In the genomic region with DNA sequence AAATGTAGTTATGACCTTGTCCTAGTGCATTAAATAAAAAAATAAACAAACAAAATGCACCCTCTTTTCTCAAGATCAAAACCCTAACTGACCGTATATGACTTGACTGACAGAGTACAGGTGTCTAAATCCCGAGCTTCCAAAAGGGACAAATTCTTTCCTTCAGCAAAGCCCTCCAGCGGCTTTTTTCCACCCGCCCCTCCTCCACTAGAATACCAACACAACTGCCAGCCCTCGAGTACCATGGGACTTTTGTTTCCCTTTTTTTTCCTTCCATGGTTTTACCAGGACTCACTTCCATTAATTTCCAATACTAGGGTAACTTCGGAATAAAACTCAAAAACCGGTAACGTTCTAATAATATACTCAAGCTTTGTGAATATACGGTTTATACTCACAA, we compare ENCODE assay signal across 8 mouse cellular contexts. TPM values are rescaled to one million over a fixed set of nuclear protein-coding genes. Genes with fewer than 3 reads are reported as not detected.
A peak's percentile ranks its signal among the peaks of the same experiment; 100 is the strongest.
DNase-seq lines count a peak whose midpoint lies in the region; ATAC-seq and TF ChIP-seq lines count a peak whose summit lies in the region.

No protein-coding gene starts in this region.

- H3K27me3 ChIP-seq in neural tube, embryonic 11.5 days (ENCODE audit: control insufficient read depth, insufficient read depth, low read length): no peaks in the 10 kb centered on the region
- no peaks in the 10 kb centered on the region for H3K27me3 ChIP-seq in forebrain, embryonic 11.5 days (ENCODE audit: control insufficient read depth, insufficient read depth, low read length)
- H3K27me3 ChIP-seq in kidney, postnatal 0 days (ENCODE audit: insufficient read depth, low read length): no peaks in the 10 kb centered on the region
- no peaks in the 10 kb centered on the region for H3K27me3 ChIP-seq in midbrain, embryonic 11.5 days (ENCODE audit: control insufficient read depth, insufficient read depth, low read length)

- no peak overlapping the region for H3K27ac ChIP-seq in neural tube, embryonic 11.5 days (ENCODE audit: low read depth, low read length)
- H3K27ac ChIP-seq in forebrain, embryonic 11.5 days (ENCODE audit: low read depth, low read length): no peak overlapping the region
- H3K27ac ChIP-seq in kidney, postnatal 0 days: no peak overlapping the region
- no peak overlapping the region for H3K27ac ChIP-seq in midbrain, embryonic 11.5 days (ENCODE audit: low read depth, low read length)

- ATAC-seq in neural tube, embryonic 11.5 days (ENCODE audit: insufficient read depth, low FRiP score, low TSS enrichment): no peak
- no peak for ATAC-seq in forebrain, embryonic 11.5 days (replicated peaks; ENCODE audit: low FRiP score)
- no peak for ATAC-seq in kidney, postnatal 0 days (replicated peaks; ENCODE audit: low FRiP score, low read depth)
- ATAC-seq in midbrain, embryonic 11.5 days (ENCODE audit: low FRiP score): no peak

- peak; percentile 34 for DNase-seq in neural tube, embryonic 11.5 days (ENCODE audit: low spot score)
- no peak for DNase-seq in neural tube, embryonic 10.5 days (ENCODE audit: extremely low spot score, low spot score)
- peak; percentile 61 for DNase-seq in forebrain, embryonic 11.5 days (ENCODE audit: low spot score)
- DNase-seq in kidney, postnatal 0 days (ENCODE audit: low spot score): peak; percentile 45
- peak; percentile 91 for DNase-seq in midbrain, embryonic 11.5 days (ENCODE audit: low spot score, missing footprints)
- no peak for DNase-seq in thymus, postnatal 0 days (ENCODE audit: low spot score)
- no peak for DNase-seq in natural killer cell, adult 2 months (ENCODE audit: low spot score in 2 of 2)
- no peak for DNase-seq in thymus, postnatal 14 days

- H3K4me2 ChIP-seq in neural tube, embryonic 11.5 days (ENCODE audit: low read depth): peak overlapping the region; percentile 70
- peak overlapping the region; percentile 78 for H3K4me2 ChIP-seq in forebrain, embryonic 11.5 days (ENCODE audit: low read depth, low read length, severe bottlenecking)
- H3K4me2 ChIP-seq in kidney, postnatal 0 days (ENCODE audit: low read length): peak overlapping the region; percentile 69
- peak overlapping the region; percentile 77 for H3K4me2 ChIP-seq in midbrain, embryonic 11.5 days

- H3K9ac ChIP-seq in neural tube, embryonic 11.5 days (ENCODE audit: low read length): peak overlapping the region; percentile 99
- peak overlapping the region; percentile 99 for H3K9ac ChIP-seq in forebrain, embryonic 11.5 days (ENCODE audit: low read length)
- peak overlapping the region; percentile 90; the same call in 1 of the 2 replicates for H3K9ac ChIP-seq in kidney, postnatal 0 days (ENCODE audit: low read depth, low read length)
- H3K9ac ChIP-seq in midbrain, embryonic 11.5 days (ENCODE audit: low read length): peak overlapping the region; percentile 96

- H3K4me3 ChIP-seq in neural tube, embryonic 11.5 days (ENCODE audit: low read depth, low read length): peak overlapping the region; percentile 100
- peak overlapping the region; percentile 100 for H3K4me3 ChIP-seq in forebrain, embryonic 11.5 days (ENCODE audit: low read depth, low read length)
- H3K4me3 ChIP-seq in kidney, postnatal 0 days (replicated peaks; ENCODE audit: low read depth, low read length): peak overlapping the region; percentile 82
- peak overlapping the region; percentile 100 for H3K4me3 ChIP-seq in midbrain, embryonic 11.5 days (ENCODE audit: low read depth, low read length)

- no peak for TF ChIP-seq CTCF in kidney, postnatal 0 days (IDR thresholded peaks at IDR 0.05; ENCODE audit: low read depth)

- 2% methylated on average over 9 of the region's 9 CpGs for WGBS in neural tube, embryonic 11.5 days
- under 1% methylated on average over 9 of the region's 9 CpGs for WGBS in forebrain, embryonic 11.5 days
- WGBS in kidney, postnatal 0 days: under 1% methylated on average over 9 of the region's 9 CpGs
- WGBS in midbrain, embryonic 11.5 days: under 1% methylated on average over 9 of the region's 9 CpGs

- H3K4me1 ChIP-seq in neural tube, embryonic 11.5 days (ENCODE audit: control insufficient read depth, insufficient read depth, low read length): peaks cover 17% of the 10 kb centered on the region
- peaks cover 6% of the 10 kb centered on the region for H3K4me1 ChIP-seq in forebrain, embryonic 11.5 days (replicated peaks; ENCODE audit: control insufficient read depth, insufficient read depth, low read length)
- H3K4me1 ChIP-seq in kidney, postnatal 0 days (replicated peaks; ENCODE audit: insufficient read depth, low read length): peaks cover 11% of the 10 kb centered on the region
- H3K4me1 ChIP-seq in midbrain, embryonic 11.5 days (ENCODE audit: control insufficient read depth, insufficient read depth, low read length): peaks cover 11% of the 10 kb centered on the region

- no peaks in the 10 kb centered on the region for H3K9me3 ChIP-seq in neural tube, embryonic 11.5 days (ENCODE audit: control insufficient read depth, low read length)
- no peaks in the 10 kb centered on the region for H3K9me3 ChIP-seq in forebrain, embryonic 11.5 days (ENCODE audit: control insufficient read depth, low read length)
- H3K9me3 ChIP-seq in kidney, postnatal 0 days (replicated peaks; ENCODE audit: low read length): no peaks in the 10 kb centered on the region
- no peaks in the 10 kb centered on the region for H3K9me3 ChIP-seq in midbrain, embryonic 11.5 days (ENCODE audit: control insufficient read depth, low read length)

- H3K36me3 ChIP-seq in neural tube, embryonic 11.5 days (ENCODE audit: control insufficient read depth, insufficient read depth, low read length): no peaks in the 10 kb centered on the region
- H3K36me3 ChIP-seq in forebrain, embryonic 11.5 days (ENCODE audit: control insufficient read depth, insufficient read depth, low read length): no peaks in the 10 kb centered on the region
- H3K36me3 ChIP-seq in kidney, postnatal 0 days (ENCODE audit: insufficient read depth, low read length): no peaks in the 10 kb centered on the region
- no peaks in the 10 kb centered on the region for H3K36me3 ChIP-seq in midbrain, embryonic 11.5 days (ENCODE audit: control insufficient read depth, insufficient read depth, low read length)

RNA-seq across cellular contexts. Expression of a gene that starts 1.4 kb away (rescaled TPM):
- 50.0 and 54.7 TPM in 2 replicates for polyA plus RNA-seq in neural tube, embryonic 11.5 days (2014; fragmentation: Nextera tagmentation; extraction: Ambion mirVana)
- polyA plus RNA-seq in forebrain, embryonic 11.5 days (2014; fragmentation: Nextera tagmentation; extraction: Ambion mirVana): 64.4 and 68.5 TPM in 2 replicates
- 60.9 and 69.0 TPM in 2 replicates for polyA plus RNA-seq in kidney, postnatal 0 days (2015; fragmentation: Nextera tagmentation; extraction: Ambion mirVana)
- polyA plus RNA-seq in midbrain, embryonic 11.5 days (2014; fragmentation: Nextera tagmentation; extraction: Ambion mirVana): 57.6 and 61.2 TPM in 2 replicates
- polyA plus RNA-seq in thymus, postnatal 0 days (2015; fragmentation: Nextera tagmentation; extraction: Ambion mirVana): 90.5 and 99.0 TPM in 2 replicates

RNA-seq across cellular contexts. Expression of a gene that starts 47.7 kb away (rescaled TPM):
- polyA plus RNA-seq in neural tube, embryonic 11.5 days (2014; fragmentation: Nextera tagmentation; extraction: Ambion mirVana): 129 and 130 TPM in 2 replicates
- 121 and 132 TPM in 2 replicates for polyA plus RNA-seq in forebrain, embryonic 11.5 days (2014; fragmentation: Nextera tagmentation; extraction: Ambion mirVana)
- polyA plus RNA-seq in kidney, postnatal 0 days (2015; fragmentation: Nextera tagmentation; extraction: Ambion mirVana): 20.5 and 20.6 TPM in 2 replicates
- 145 and 155 TPM in 2 replicates for polyA plus RNA-seq in midbrain, embryonic 11.5 days (2014; fragmentation: Nextera tagmentation; extraction: Ambion mirVana)
- polyA plus RNA-seq in thymus, postnatal 0 days (2015; fragmentation: Nextera tagmentation; extraction: Ambion mirVana): 59.2 and 71.3 TPM in 2 replicates

RNA-seq across cellular contexts. Expression of a gene that starts 56.7 kb away (rescaled TPM):
- 6.6 and 7.0 TPM in 2 replicates for polyA plus RNA-seq in neural tube, embryonic 11.5 days (2014; fragmentation: Nextera tagmentation; extraction: Ambion mirVana)
- polyA plus RNA-seq in forebrain, embryonic 11.5 days (2014; fragmentation: Nextera tagmentation; extraction: Ambion mirVana): 5.0 and 5.5 TPM in 2 replicates
- 15.8 and 16.4 TPM in 2 replicates for polyA plus RNA-seq in kidney, postnatal 0 days (2015; fragmentation: Nextera tagmentation; extraction: Ambion mirVana)
- polyA plus RNA-seq in midbrain, embryonic 11.5 days (2014; fragmentation: Nextera tagmentation; extraction: Ambion mirVana): 6.4 and 7.6 TPM in 2 replicates
- 9.3 and 9.4 TPM in 2 replicates for polyA plus RNA-seq in thymus, postnatal 0 days (2015; fragmentation: Nextera tagmentation; extraction: Ambion mirVana)

Comparison
In these comparisons a context has a peak if more than half of its experiments do, and no peak if none do; other contexts are left out.
1. DNase-seq: peak in neural tube, embryonic 11.5 days (single experiment), forebrain, embryonic 11.5 days (single experiment), kidney, postnatal 0 days (single experiment) and midbrain, embryonic 11.5 days (single experiment); none in neural tube, embryonic 10.5 days (single experiment), thymus, postnatal 0 days (single experiment), natural killer cell, adult 2 months (0 of 2) and thymus, postnatal 14 days (single experiment).
2. Peak in every context shown above with its lines, with median percentiles within 50 percentile points of each other: H3K4me2 ChIP-seq, H3K4me3 ChIP-seq and H3K9ac ChIP-seq.